Mouse (Mus musculus): ENCODE data around the gene Atp2c2. TPM values are rescaled to one million over a fixed set of nuclear protein-coding genes. Genes with fewer than 3 reads are reported as not detected.

Atp2c2 gene
- polyA plus RNA-seq, 1 experiment: not detected

DNA sequence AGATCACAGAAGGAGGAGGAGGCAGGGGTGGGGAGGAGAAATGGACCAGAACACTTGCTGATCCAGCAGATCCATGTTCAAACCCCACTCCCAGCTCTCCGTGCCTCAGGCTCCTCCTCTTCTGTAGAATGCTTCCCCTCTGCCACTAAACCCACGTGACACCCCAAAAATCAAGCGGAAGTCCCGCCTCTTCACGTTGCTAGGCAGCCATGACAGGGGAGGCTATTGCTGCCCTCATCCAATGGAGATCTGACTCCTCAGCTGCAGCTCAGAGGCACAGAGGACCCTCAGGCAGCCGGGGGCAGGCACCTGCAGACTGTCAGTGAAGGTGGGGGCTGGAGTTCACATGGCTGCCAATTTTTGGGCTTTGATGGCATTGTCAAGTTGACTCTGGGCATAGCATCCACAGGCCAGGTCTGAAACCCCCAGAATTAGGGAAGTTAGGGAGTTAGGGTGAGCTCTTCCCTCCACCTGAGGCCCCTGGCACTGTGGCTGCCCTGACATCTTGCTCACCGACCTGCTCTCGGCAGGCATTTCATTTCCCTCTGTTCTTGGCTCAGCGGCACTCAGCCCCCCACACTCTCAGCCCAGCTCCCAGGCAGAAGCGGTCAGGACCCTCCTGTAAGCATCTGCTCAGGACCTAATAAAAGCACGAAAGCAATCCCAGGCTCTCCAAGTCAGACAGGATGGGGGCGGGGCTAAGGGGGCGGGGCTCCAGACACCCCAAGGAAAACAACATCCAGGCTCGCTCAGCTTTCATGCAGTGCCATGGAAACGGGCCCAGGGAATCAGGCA lies 98.6 kb downstream of the Atp2c2 start:
- H3K4me1 ChIP-seq (ENCODE audit: control insufficient read depth, insufficient read depth, insufficient read length, low read length): peaks cover 6% of the 10 kb centered on the region; the same call in 1 of the 2 replicates
- H3K27ac ChIP-seq (replicated peaks; ENCODE audit: low read depth, low read length): no peak overlapping the region
- H3K4me3 ChIP-seq (ENCODE audit: insufficient read depth, low read depth, low read length): no peak overlapping the region

- H3K27ac ChIP-seq (replicated peaks; ENCODE audit: low read depth, low read length): no peak overlapping the region
- no peak overlapping the region for H3K4me3 ChIP-seq (ENCODE audit: insufficient read depth, low read depth, low read length)
- peaks cover 6% of the 10 kb centered on the region; the same call in 1 of the 2 replicates for H3K4me1 ChIP-seq (ENCODE audit: control insufficient read depth, insufficient read depth, insufficient read length, low read length)
These were observed 99.1 kb downstream of the Atp2c2 start for GRCm38 (mm10) chr8:119798965-119799264.

DNA sequence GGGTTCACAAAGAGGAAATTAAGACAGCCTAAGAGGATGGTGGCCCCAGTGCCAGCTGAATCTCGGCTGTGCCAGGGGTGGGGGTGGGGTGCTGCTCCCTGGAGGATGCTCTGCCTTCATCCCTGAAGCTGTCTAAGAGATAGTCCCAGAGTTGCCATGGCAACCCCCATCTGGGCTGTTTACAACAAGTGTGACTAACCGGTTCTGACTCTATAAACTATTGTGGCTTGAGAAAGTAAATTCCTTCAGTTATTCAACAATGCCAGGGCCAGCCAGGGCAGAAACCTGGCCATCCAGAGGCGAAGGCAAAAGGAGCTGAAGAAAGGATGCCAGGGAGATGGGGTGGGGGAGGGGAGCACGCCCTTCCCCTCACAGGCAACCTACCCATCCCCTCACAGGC lies 101.4 kb downstream of the Atp2c2 start:
- peaks cover 6% of the 10 kb centered on the region; the same call in 1 of the 2 replicates for H3K4me1 ChIP-seq (ENCODE audit: control insufficient read depth, insufficient read depth, insufficient read length, low read length)
- no peak overlapping the region for H3K27ac ChIP-seq (replicated peaks; ENCODE audit: low read depth, low read length)
- no peak overlapping the region for H3K4me3 ChIP-seq (ENCODE audit: insufficient read depth, low read depth, low read length)

DNA sequence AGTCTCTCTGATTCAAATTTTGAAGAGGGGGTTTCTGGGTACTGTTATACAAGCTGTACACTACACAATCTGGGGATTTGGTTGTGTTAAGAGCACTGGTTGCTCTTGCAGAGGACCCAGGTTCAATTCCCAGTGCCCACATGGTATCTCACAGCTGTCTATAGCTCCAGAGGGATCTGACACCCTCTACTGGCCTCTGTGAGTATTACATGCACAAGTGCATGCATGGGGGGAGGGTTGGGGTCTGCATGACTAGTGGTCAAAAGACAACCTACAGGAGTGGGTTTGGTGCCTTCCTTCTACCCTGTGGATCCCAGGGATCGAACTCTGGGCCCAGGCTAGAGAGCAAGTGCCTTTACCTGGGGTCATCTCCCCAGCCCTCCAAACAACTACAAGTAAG lies 102.8 kb downstream of the Atp2c2 start:
- peaks cover 6% of the 10 kb centered on the region; the same call in 1 of the 2 replicates for H3K4me1 ChIP-seq (ENCODE audit: control insufficient read depth, insufficient read depth, insufficient read length, low read length)
- no peak overlapping the region for H3K4me3 ChIP-seq (ENCODE audit: insufficient read depth, low read depth, low read length)

GRCm38 (mm10) chr8:119805275-119805674 lies 105.5 kb downstream of the Atp2c2 start:
- Histone ChIP-seq H3K27ac (replicated peaks; ENCODE audit: low read depth, low read length) (no peak overlapping the region), H3K4me1 (ENCODE audit: control insufficient read depth, insufficient read depth, insufficient read length, low read length) (no peaks in the 10 kb centered on the region; the same call in 1 of the 2 replicates), H3K4me3 (ENCODE audit: insufficient read depth, low read depth, low read length) (no peak overlapping the region)

More for the DNA sequence above, 102.8 kb downstream of the Atp2c2 start:
- no peak overlapping the region for H3K27ac ChIP-seq (replicated peaks; ENCODE audit: low read depth, low read length)

DNA sequence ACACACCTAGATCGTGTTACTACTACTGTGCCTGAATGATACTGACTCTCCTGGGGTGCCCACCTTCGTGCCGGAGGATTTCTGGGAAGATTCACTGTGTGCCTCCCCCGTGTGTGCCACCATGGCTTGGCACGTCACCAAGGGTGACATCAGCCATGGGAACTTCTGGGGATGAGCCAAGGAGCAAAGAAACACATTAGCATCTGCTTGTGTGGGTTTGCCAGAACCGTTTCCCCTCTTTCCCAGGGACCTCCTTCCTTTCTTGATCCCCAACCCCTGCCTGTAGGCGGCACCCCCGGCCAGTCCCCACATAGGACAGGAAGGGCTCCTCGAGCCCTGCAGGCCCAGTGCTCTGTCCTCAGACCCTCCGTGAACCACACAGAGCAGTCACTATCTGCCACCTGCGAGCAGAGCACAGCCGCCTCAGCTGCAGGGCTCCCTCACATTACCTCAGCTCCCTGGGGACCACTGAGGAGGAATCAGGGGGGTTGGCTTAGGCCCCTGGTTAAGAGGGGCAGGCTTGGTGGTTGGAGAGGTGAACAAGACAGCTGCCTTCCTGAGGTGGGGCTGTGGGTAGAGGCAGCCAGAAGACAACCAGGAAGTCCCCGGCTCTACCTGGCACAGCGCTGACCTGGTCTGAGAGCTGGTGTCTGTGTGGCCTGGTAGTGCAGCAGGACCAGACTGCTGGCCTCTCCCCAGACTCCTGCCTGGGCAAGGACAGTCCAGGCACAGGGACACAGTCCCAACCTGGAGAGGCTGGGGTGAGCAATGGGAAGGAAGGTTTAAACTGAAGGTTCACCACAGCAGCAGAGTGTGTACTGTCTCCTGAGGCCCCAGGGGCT lies 106.8 kb downstream of the Atp2c2 start:
- no peak overlapping the region for H3K27ac ChIP-seq (replicated peaks; ENCODE audit: low read depth, low read length)
- H3K4me3 ChIP-seq (ENCODE audit: insufficient read depth, low read depth, low read length): no peak overlapping the region
- no peaks in the 10 kb centered on the region; the same call in 1 of the 2 replicates for H3K4me1 ChIP-seq (ENCODE audit: control insufficient read depth, insufficient read depth, insufficient read length, low read length)

Other genes with a start within 250 kb of the Atp2c2 start
- gene Slc38a8, start 198.3 kb upstream of the Atp2c2 start, polyA plus RNA-seq (2012; ENCODE audit: insufficient read depth, insufficient read length, missing spikeins): not detected in 2 replicates
- 33.8 and 34.4 TPM in 2 replicates for gene Mbtps1, start 141.3 kb upstream of the Atp2c2 start, polyA plus RNA-seq (2012; ENCODE audit: insufficient read depth, insufficient read length, missing spikeins)
- 7.8 and 9.6 TPM in 2 replicates for gene Hsdl1, start 124.8 kb upstream of the Atp2c2 start, polyA plus RNA-seq (2012; ENCODE audit: insufficient read depth, insufficient read length, missing spikeins)
- not detected in 2 replicates for gene Dnaaf1, start 124.8 kb upstream of the Atp2c2 start, polyA plus RNA-seq (2012; ENCODE audit: insufficient read depth, insufficient read length, missing spikeins)
- gene Taf1c, start 94.8 kb upstream of the Atp2c2 start, polyA plus RNA-seq (2012; ENCODE audit: insufficient read depth, insufficient read length, missing spikeins): 0.92 and 1.8 TPM in 2 replicates
- gene Adad2, start 87.3 kb upstream of the Atp2c2 start, polyA plus RNA-seq (2012; ENCODE audit: insufficient read depth, insufficient read length, missing spikeins): not detected in 2 replicates
- gene Kcng4, start 64.3 kb upstream of the Atp2c2 start, polyA plus RNA-seq (2012; ENCODE audit: insufficient read depth, insufficient read length, missing spikeins): 1.9 TPM in 2 replicates
- gene Wfdc1, start 33.6 kb upstream of the Atp2c2 start, polyA plus RNA-seq (2012; ENCODE audit: insufficient read depth, insufficient read length, missing spikeins): 1.7 and 3.0 TPM in 2 replicates
- gene Tldc1, start 78.4 kb downstream of the Atp2c2 start, polyA plus RNA-seq (2012; ENCODE audit: insufficient read depth, insufficient read length, missing spikeins): 1.7 and 3.4 TPM in 2 replicates
- 16.9 and 18.2 TPM in 2 replicates for gene Cotl1, start 140.5 kb downstream of the Atp2c2 start, polyA plus RNA-seq (2012; ENCODE audit: insufficient read depth, insufficient read length, missing spikeins)
- 2.7 and 4.0 TPM in 2 replicates for gene Klhl36, start 162.3 kb downstream of the Atp2c2 start, polyA plus RNA-seq (2012; ENCODE audit: insufficient read depth, insufficient read length, missing spikeins)
- gene Usp10, start 210.4 kb downstream of the Atp2c2 start, polyA plus RNA-seq (2012; ENCODE audit: insufficient read depth, insufficient read length, missing spikeins): 40.9 and 46.6 TPM in 2 replicates
- gene Gm20388, start 210.8 kb downstream of the Atp2c2 start, polyA plus RNA-seq (2012; ENCODE audit: insufficient read depth, insufficient read length, missing spikeins): 40.2 and 44.7 TPM in 2 replicates